Mouse (Mus musculus) c-Kit-positive CD71-positive TER-119-negative erythroid progenitor cells, embryonic 14.5 days (primary cell): ENCODE measurements at regions not wholly inside any gene's neighbourhood (a gene's known extent, or its start where the extent isn't known, plus 50 kb on each side); places are given as distances from the start of the nearest gene placed in this dataset.

ENCODE experiments used
- DNase-seq: peaks from one replicate; pipeline ENCODE4 v3.0.0-alpha.2; 2013; ENCODE audit warnings: low read depth

DNA sequence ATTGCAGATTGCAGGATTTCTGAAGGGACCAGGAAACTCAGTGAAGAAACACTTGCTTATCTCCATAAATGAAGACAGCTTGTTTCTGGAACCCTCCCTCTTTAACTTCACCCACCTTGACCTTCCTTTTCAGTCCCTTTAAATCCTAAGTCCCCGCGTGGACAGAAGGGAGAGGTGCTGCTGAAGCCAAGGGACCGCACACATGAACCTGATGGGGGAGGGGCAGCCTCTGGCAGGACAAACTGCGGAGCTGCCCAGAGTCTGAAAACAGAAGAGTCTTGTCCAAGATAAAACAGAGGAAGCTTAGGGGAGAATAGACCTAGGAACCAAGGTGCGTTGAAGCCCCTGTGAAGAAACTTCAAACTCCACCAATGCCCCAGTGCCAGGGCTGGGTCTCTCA lies 368.9 kb upstream of the Tbx3 start:
- no peak for DNase-seq

DNA sequence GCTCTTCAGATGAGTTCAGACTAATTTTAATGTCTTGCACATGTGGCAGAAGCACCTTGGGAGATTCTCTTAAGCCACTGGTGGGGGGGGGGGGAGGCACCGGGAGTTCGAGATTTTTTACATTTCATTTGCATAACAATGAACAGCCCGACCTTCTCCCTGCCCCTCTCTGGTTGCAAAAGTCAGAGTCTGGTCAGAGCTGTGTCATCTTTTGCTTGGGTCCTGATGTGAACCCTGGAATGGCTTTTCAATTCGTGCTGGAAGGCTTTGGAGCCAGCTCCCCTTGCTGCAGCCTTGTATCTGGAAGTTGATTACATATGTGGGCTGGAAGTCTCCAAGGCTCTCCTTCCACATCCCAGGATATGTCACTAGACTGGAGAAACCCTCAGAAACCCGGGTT lies 365.7 kb upstream of the Tbx3 start:
- DNase-seq, result no peak

DNA sequence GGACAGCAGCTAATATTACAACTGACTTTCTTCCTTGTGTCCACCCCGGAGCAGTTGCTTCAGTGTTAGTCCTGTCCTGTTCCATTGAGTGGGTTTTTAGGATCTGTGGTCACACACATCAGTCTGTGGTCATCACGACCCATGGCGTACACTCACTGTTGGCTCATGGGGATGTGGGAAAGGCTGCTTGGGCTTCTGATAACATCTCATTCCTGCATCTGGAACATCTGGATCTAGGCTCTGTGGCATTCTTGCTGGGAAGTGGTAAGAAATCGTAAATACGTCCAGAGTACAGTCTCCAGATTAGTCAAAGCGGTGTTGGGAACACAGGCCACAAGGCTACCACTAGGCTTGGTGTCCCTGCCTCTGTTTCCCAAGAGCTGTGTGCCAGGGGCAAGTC lies 362.7 kb upstream of the Tbx3 start:
- DNase-seq, result no peak

DNA sequence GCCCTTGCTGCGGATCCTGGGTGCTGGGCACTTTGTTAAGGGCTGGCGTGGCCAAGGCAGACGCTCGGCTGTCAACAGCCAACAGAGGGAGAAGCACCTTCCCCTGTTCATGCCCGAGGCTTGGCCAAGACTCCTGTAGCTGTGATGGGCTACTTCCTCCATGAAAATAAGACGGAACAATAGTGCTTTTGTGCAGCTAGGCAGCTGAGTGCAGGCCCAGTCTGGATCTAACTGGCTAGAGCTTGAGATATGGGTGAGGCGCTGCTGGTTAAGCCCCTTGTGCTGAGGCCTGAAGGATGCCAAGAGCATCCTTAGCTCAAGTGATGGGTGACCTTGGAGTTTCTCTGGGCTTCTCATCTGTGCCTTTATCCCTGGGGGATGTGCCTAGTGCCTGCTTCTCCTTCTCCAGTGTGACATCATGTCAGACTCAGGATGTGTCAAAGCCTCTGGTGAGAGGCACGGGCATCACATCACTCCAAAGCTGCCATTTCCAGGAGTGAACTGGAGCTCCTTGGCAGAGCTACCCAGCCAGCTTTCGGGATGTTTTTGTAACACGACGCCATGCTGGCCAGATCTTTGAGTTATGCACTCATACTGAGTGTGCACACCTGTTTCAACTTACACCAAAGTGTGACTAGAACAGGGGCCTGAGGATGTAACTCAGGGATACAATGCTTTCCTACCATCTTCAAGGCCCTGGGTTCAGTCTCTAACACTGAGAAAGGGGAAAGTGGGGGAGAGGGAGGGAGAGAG lies 360.1 kb upstream of the Tbx3 start:
- DNase-seq, result no peak

DNA sequence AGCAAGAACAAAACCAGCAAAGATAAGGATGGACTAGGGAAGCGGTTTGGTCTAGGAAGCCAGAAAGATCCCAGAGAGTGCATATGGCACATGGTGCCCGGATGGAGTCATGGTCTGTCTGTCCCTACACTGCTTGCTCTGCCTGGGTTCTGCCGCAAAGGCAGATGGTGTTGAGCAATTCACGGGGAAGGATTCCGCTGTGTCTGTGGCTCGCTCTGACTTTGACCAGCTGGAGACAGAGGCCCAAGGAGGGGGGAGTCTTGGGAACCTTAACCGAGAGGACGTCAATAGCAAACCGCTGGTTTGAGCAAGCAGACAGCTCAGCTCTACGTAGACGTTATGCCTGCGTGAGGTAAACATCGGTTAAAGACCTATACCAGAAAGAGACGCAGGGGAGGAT lies 357.7 kb upstream of the Tbx3 start:
- DNase-seq, result no peak

DNA sequence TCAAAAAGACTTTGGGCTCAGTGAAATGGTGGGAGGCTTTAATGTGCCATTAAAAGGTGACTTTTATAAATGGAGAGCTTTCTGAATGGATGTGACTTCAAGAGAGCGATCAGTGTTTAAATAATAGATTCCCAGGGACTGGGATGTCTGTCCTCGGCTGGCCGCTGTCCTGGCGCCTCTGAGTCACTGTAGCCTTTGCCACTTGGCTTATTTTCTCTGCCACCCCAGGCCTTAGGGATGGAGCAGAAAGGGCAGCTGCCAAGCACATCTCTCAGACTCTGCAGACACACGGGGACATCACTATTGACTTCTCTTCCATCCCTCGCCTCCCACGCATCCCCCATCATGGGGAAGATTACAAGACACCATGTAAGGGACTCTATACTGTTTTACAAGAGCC lies 355.3 kb upstream of the Tbx3 start:
- no peak for DNase-seq

DNA sequence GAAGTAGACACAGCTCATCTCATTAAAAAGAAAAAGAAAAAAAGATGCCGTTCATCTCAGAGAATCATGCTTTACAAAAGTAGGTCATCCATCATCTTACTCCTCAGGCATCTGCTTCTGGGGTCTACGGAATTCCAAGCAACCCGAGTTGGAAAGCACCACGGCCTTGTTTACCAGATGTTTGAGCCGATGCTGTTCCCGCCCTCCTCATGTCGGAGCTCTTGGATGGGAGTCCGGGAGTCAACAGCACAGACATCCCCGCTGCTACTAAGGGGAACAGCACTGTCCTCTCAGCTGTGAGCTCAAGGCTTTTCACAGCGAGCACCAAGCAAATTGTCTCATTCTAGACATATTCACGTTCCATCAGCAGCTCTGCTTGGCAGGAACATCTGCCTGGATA lies 352.9 kb upstream of the Tbx3 start:
- DNase-seq, result no peak

DNA sequence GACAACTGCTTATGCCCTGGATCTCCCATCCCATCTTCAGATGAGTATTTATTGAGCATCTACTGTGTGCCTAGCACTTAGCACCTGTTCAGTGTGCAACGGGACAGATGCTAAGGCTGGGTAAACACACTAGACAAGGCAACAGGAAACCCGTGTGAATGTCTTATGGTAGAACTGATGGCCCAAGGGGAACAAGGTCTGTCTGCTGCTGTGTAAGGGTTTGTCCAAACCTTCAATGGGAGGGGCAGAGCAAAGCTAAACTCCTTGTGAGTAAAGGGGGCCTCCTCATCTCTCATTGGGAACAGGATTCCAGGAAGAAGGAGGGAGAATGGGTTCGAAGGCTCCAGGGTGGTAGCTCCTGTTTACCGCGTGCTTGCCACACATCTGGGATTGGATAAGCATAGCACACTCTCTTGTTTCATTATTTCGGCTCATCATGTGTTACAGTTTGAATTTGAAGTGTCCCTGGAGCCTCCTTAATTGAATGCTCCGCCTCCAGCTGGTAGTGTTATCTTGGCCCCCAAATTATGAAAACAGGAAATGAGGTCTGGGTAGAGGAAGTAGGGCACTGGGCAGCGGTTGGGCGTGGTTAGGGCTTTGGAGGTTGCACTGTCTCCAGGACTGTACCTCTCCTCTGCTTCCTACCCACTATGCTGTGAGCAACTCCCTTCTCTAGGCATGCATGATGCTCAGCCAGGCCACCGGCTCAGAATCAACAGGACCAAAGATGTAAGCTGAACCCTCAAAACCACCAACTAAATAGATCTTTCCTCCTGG lies 348.9 kb upstream of the Tbx3 start:
- DNase-seq, result no peak

DNA sequence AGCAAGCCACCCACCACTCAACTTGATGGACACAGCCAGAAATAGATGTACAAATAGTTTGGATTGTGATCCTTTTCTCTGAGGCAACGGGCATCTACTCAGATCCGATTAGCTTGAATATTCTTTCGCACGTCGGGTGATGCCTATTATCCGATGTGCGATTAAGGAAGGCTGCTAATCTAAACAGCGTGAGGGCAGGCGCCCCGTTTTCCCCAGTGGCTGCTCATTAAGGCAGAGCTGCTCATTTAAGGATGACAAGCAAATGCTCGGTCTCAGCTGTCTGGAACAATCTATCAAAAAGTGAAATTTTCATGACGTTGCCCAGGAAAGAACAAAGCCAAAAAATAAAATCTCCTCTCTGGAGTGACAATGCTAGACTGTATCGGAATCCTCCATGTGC lies 348.1 kb upstream of the Tbx3 start:
- DNase-seq, result no peak

DNA sequence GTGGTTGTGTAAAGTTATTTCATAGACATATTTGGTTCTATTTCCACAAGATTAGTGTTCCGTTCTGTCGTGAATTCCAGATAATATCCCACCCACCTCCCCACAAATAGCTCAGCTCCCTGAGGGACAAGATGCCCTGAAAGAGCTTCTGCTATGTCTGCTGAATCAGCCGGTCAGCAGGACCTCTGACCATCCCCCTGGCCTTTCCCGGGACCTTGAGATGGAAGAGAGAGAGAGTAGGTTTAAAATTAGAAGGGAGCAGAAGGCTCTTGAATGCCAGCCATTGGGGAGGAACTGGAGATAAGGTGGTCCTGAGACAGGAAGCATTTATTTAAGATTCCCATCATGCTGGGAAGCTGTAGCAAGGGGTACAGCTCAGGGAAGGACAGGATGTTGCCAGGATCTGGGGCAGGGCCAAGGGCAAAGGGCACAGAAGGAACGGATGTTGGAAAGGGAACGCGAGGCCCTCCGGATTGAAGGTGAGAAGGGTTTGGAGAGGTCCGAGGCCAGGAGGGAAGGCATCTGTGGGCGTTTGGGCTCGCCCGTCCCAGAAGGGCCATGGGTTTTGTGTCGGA lies 344.7 kb upstream of the Tbx3 start:
- DNase-seq, result no peak

DNA sequence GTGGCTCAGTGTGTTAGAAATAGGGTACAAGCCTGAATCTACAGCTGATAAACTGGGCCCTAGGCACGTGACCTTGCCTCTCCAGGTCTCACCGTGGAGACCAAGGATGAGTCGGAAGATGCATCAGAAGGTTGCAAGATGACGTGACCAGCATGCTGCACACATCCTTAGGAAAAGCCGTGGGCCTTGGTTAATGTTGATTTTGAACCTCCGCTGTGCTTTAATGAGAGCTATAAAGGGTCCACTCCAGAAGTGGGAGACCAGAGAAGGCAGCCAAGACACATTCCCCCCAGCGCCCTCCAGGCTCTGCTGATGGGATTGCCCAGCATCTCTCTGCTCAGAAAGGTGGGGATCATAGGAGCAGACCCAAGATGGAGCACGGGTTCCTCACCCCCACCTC lies 343.6 kb upstream of the Tbx3 start:
- no peak for DNase-seq

DNA sequence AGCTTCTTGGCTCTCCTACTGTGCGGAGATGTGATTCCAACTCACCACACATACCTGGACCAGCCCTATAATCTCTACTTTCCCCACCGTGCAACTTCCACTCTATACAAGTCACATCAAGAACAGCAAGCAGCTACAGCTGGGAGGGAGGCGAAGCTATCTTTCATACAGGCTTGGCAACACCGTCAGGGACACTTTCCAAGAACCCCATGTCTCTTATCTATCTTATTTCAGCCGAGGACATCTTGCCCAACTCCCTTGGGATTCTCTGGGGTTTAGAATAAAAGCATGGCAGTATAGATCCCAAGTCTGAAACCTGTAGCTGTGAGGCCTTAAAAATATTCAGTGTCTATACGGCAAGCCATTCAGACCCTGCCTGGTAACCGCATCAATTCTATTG lies 341.5 kb upstream of the Tbx3 start:
- DNase-seq, result no peak

DNA sequence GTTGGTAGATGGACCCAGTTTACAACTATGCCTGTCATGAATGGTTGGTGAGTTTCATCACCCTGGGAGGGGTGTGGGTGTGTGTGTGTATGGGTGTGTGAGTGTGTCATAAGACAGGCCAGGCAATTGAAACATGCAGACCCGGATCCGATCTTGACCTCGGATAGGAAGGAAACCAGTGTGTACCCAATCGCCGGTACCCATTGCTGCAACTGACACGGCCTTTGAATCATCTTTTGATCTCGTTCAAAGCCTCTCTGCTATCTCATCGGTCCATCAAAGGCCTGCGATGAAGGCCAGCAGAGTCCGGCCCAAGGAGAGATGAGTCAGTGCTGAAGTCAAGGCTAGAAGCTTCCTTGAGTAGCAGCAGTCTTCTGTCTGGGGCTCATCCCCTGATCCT lies 341.1 kb upstream of the Tbx3 start:
- DNase-seq, result no peak

DNA sequence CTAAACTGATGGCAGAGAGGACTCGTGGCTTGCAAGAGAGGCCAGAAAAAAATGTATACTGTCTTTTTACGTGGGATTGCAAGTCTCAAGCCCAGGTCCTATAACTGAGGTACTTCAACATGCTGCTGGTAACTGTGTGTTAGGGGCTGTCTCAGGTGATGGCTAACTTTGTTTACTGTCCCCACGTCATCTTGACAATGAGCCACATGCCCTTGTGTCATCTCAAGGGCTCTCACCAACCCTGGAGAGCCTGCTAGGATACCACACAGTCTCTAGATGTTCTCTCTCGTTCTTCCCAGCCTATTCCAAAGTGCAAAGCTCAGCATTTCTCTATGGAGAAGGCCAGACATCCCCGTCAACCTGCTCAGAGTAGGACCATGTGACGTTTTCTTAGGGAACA lies 340.6 kb upstream of the Tbx3 start:
- DNase-seq, result no peak

DNA sequence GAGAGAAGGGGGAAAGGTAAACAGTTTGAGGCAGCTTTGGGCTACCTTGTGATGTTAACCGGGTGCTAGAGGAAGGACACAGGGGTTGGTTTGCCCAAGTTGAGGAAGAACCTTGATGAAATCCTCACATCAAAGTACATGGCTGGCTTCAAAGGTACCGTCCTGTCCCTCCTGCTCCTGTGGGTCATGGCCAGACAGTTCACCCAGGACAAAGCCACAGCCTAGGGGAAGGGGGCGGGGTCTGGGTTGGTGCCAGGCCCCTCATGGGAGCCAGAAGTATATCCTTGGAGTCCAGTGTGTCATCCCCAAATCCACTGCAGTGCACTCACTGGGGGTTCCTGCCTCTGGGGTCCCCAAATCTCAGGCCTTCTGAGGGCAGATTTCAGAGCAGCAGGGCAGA lies 339.0 kb upstream of the Tbx3 start:
- DNase-seq, result no peak

DNA sequence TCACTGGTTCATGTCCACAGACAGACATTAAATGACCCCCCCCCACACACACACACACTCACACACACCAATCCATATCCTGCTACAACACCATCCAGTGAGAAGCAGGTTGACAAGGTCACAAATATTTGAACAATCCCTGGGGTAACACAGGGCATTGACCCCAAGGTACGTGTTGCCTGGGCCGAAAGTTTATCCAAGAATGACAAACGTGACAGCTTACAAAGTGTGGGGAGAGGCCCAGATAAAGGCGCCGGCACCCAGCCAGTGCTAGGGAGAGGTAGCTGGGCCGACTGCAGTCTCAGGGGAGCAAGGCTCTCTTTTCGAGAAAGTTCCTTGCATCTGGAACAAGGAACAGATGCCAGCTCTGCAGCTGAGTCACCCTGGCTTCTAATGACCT lies 337.8 kb upstream of the Tbx3 start:
- no peak for DNase-seq

DNA sequence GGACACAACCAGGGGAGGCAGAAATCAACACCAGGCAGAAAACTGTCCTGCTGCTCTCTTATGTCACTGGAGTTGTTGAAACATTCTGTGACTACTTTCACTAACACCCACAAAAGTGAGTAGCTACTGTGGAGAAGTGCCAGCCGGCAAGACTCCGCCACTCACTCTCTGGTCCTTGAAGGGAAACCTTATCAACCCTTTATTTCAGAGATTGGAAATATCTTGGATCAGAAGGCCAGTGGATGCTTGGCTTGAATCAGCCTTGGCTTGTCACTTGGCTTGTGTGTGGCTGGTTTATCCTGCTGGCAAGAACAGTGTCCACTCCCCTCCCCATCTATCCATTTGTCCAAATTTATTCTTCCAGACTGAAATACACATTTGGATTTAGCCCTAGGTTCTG lies 335.3 kb upstream of the Tbx3 start:
- no peak for DNase-seq

DNA sequence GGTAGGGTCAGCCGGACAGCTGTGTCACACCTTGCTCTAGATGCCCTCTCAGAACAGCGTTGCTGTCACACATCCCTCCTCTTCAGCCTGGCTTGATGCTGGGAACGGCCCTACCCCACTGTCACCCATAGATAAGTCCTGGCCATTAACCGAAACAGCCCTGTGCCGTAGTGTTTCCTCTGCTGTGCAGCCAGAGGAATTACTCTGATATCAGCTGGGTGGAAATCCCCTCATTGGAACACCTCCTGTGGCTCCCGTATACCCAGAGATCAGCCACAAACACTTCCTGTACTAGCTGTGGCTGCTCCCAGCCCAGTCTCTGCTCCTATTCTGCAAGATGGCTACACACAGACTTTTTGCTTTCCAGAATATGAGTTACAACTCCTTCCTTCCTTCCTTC lies 334.5 kb upstream of the Tbx3 start:
- DNase-seq, result no peak

DNA sequence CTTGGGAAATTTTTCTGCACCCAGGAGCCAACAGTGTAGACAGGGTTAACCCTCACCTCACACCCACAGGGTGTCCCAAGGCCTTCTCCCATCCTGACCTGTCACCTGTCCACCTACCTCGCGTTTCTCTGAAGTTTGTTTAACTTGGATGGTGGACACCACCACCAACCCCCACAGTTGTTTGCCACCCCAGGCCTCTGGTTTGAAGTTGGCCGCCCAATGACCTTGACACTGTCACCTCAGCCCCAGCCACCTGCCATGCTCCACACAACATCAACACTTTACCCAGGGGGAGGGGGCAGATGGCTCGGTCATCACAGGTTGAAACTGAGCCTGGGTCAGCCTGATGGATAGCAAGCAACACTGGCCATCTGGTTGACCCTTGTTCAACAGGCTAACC lies 332.7 kb upstream of the Tbx3 start:
- DNase-seq, result no peak

DNA sequence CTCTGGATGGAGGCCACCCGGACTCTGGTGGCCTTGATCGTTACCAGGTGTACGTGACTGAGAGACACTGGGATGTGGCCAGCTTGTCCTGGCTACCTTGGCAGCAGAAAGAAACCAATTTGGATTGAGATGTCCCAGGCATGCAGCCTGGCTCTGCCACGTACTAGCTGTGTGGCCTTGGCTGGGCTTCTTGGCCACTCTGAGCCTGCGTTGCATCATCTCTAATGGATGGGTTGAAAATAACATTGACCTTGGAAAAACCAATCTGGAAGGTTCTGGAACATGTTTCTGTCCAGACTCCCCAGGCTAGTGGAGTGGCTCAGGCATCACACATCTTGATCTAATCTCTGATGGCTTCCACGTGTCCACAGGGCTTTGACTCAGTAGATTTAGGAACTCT lies 331.8 kb upstream of the Tbx3 start:
- DNase-seq, result no peak

DNA sequence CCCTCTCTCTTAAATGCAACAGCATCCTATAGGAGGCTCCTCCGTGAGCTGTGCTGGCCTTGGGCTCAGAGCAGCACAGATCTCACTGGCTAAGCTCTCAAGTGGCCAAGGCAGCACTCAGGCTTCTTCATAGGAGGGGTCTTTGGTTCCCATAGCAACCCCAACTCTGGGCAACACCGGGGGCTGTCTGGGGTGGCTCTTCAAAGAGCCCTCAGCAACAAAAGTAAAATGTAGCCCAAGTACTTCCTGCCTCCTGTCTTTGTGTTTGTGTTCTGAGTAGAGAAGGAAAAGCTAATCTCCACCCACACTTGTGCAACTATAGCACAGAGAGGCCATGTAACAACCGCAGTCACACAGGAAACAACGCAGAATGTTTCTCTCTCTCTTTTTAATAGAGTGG lies 322.2 kb upstream of the Tbx3 start:
- DNase-seq, result no peak

DNA sequence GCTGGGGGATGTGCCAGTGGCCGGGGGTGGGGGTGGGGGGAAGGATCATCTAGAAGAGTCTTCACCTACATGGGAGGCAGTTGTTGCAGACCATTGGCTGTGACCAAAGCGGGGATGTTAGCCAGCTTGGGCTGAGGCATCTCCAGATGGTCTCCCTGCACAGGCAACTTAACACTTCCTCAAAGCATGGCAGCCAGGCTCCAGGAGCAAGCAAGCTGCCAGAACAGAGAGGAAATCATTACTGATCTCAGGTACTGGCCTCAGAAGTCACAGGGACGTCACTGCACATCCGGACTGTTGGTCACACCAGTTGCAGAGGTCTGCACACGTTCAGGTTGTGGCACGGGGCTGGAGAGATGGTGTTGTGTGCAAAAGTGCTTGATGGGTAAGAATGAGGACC lies 321.1 kb upstream of the Tbx3 start:
- DNase-seq, result no peak

DNA sequence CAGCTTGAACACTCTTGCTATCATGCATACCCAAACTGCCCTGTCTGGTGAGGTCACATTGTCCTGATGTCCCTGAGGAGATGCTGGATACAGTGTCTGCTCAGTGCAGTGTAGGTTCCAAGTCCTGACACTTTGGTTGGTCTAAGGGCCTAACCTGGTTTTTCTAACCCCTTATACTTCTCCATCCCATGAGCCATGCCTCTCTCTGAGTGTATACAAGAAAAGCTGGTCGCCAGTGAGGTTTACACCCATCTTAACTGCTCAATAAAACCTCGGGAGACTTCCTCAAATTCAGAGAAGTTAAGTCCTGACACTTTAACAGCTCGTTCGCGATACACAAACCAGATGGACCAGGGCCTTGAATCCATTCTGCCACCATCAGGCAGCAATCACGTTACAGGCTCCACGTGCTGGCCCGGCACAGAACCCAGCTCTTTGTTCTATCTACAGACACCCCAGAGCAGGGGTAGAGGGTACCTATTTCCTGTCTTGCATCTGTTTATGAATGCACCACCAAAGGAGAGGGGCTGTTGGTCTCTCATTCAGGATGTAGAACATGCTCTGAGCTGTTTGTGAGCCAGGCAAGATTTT lies 320.0 kb upstream of the Tbx3 start:
- DNase-seq, result no peak
